Mouse (Mus musculus) testis, adult 2 months (tissue): ENCODE results near the gene Cacnb2.

Source experiments
- CTCF ChIP-seq: fragments of 200-500 bp; IDR thresholded peaks from 2 replicates; pipeline ENCODE4 v1.5.1; 2012; ENCODE audit warnings: low read depth, mild to moderate bottlenecking, inconsistent platforms, low read length, moderate library complexity; ENCODE audit not compliant: control insufficient read depth, insufficient read depth, insufficient replicate concordance
- POLR2A ChIP-seq: fragments of 200-500 bp; IDR thresholded peaks from 2 replicates; pipeline ENCODE4 v1.6.1; 2012; ENCODE audit warnings: low read depth, mild to moderate bottlenecking, inconsistent platforms, low read length, moderate library complexity; ENCODE audit not compliant: control insufficient read depth

- TF ChIP-seq CTCF (no peak), POLR2A (no peak)
Observed at GRCm38 (mm10) chr2:14829451-14829850, 226.6 kb downstream of the Cacnb2 start.
